Mouse (Mus musculus) CD4-positive, CD25-positive, alpha-beta regulatory T cell, adult 4 months (primary cell): ENCODE measurements around the gene Senp3. TPM values are rescaled to one million over a fixed set of nuclear protein-coding genes. Genes with fewer than 3 reads are reported as not detected.
A peak's percentile ranks its signal among the peaks of the same experiment; 100 is the strongest.
"Not testable (repeated sequence)": the region's sequence is repeated elsewhere in the genome, so short reads cannot be mapped to it uniquely, and the experiment has no call there.

Experiments
- ATAC-seq: one replicate; pipeline ENCODE4 v1.8.0; 2017
- polyA plus RNA-seq, 2 experiments: library from polyadenylated mRNA; unstranded; fragments of 100-300 nt; shearing (Covaris generic); gene quantifications; one replicate each; pipeline ENCODE4 v1.2.1; 2017

The Senp3 gene
- polyA plus RNA-seq, 2 experiments from 2014 or later = 31.6 to 47.4 TPM

- no peak for ATAC-seq
Observed at GRCm38 (mm10) chr11:69703814-69704612, 22.1 kb upstream of the Senp3 start.

DNA sequence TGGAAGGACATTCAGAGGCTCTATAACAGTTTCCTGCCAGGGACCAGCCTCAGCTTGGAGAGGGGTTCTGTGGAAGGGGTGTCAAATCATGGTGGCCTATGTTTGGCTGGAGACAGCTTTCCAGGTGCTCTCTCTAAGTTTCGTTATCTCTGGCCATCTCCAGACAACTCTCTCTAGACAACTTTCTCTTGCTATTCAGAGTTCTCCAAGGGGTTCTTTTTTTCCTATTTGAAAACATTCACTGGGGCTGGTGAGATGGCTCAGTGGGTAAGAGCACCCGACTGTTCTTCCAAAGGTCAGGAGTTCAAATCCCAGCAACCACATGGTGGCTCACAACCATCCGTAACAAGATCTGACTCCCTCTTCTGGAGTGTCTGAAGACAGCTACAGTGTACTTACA, 21.5 kb upstream of the Senp3 start:
- ATAC-seq = not testable (repeated sequence)

- not testable (repeated sequence) for ATAC-seq
Observed at GRCm38 (mm10) chr11:69702886-69703285, 21.0 kb upstream of the Senp3 start.

DNA sequence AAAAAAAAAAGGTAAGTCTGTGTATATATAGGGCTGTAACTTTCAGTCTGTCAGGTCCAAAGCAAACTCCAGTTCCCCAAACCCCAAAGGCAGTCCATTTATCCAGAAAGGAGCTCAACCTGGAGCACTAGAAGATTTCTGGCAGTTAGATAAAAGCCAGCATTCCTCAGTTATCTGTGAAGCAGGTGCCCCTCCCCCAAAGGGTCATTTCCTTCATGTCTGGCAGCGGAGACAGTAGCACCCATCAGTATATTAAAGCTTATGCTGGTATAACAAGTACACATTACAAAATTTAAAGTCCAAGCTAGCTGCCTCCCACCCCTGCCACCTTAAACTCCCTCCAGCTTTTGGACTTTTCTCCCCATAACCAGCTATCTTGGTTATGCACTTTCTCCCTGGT, 17.7 kb upstream of the Senp3 start:
- no peak for ATAC-seq

DNA sequence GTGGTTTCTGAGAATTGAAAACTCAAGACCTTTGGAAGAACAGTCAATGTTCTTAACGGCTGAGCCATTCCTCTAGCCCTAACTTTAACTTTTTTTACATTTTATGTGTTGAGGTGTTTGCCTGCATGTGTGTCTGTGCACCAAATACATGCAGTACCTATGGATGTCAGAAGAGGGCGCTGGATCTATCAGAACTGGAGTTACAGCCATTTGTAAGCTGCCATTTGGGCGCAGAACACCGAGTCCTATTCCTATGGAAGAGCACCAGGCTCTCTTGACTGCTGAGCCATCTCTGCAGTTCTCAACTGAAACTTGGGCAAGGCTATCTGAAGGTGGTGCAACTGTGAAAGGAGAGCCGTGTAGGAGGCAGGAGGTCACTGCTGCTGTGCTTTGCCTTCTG, 16.7 kb upstream of the Senp3 start:
- no peak for ATAC-seq

GRCm38 (mm10) chr11:69697396-69697795, 15.5 kb upstream of the Senp3 start:
- ATAC-seq = no peak

- no peak for ATAC-seq
Observed at GRCm38 (mm10) chr11:69695361-69696181, 13.7 kb upstream of the Senp3 start, which contains the start of the genes Tnfsf12 and Tnfsfm13. Gene Tnfsf12 (minus strand): TSS chr11:69695849. Gene Tnfsfm13 (minus strand): TSS chr11:69696098.

- ATAC-seq = no peak
Observed at GRCm38 (mm10) chr11:69695046-69695360, 13.1 kb upstream of the Senp3 start.

- ATAC-seq = no peak
Observed at GRCm38 (mm10) chr11:69693421-69693965, 11.6 kb upstream of the Senp3 start.

DNA sequence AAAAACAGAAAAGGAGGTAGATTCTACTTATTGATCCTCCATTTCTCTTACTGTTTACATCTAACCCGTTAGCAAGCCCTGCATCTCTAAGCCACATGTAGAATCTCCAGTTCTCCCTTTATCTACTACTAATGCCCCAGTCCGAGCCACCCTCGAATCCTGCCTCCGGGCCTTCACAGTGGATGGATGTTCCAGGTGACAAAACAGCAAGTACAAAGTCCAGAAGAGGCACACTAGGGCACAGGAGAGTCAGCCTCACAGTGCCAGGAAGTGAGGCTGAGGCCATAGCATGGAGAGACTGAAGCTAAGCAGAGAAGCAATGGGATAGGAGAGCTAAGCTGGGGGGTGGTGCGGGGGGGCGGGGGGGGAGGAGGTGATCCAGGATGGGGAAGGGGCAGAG, 11.0 kb upstream of the Senp3 start:
- ATAC-seq = no peak

- no peak for ATAC-seq
Observed at GRCm38 (mm10) chr11:69692196-69692811, 10.4 kb upstream of the Senp3 start.

DNA sequence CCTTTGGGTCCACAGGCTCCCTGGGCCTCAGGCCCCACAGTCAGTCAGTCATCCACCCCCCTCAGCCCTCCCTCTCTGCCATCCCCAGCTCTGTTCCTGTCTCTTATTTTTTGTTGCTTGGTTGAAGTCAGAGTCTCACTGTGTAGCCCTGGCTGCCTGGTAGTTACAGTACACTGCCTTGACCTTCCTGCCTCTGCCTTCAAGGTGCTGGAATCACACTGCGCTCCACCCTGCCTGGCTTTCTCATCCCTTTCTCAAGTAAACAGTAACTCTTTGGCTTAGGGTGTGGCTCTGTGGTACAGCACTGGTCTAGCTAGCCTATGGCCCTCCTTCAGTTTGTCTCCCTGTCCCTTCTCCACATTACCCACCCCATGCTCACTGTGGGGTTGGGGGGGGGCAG, 8.0 kb upstream of the Senp3 start:
- no peak for ATAC-seq

DNA sequence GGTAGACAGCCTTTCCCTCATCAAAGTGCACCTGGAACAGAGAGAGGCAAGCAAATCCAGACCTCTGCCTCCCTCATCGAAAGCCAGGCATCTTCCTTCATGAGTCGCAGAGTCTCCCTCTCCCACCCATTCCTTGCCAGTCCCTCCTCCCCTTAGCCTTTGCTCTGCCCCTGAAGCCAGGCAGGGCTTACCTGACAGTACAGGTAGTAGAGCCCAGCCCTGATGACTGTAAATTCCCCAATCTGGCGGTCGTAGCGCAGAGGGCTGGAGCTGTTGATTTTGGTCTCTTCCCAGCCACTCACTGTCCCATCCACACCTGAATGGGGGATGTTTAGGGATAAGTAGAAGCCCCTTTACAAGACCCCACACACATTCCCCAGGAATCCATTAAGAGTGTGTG, 5.2 kb upstream of the Senp3 start:
- no peak for ATAC-seq

DNA sequence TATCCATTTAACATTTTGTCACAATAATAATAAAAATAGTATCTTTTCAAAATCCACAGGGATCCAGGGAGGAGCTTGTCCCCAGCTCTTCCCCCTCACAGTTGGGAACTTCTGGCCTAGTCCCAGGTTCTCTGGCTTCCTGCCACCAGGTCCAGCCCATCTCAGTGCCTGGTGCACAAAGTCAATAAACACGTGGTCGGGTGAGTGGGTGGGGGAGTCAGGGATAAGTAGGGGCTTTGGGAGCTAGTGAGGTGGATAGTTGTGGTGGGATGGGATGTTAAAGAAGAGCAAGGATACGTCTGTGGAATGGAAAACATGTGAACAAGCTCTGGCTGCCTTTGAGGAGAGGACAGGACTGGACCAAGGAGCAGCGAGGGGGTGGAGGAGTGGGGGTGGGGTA, 4.5 kb upstream of the Senp3 start:
- no peak for ATAC-seq

DNA sequence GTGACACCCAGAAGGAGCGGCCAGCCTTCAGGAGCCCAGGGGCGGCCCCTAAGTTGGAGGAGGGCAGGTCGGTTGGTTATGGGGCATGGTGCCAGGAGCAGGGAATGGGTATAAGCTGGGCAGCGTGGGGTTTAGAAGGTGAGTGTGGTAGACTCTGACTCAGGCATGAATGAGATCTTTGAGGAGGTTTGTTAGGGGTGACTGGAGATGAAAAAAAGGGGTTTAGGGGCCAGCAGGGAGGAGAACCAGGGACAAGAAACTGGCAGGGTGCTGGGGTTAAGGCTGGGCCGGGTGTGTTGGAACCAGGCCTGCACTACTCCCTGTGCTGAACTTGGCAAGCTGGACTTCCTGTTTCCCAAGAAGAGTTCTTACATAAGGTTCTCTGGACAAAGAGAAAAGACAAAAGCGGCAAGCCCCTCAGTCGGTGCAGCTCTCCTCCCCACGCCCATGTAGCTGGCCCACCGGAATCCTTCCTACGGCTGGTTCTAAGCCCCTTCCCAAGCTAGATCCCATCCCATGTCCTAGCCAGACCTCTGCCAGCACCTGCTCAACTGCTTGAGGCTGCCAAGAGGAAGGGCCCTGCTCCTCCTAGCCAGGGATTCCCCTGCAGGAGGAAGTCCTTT, 3.8 kb upstream of the Senp3 start, which contains the start of gene Tnfsf13:
Tnfsf13 (minus strand) TSS at position 259 of the 623 bp plus-strand sequence.
- ATAC-seq = no peak

DNA sequence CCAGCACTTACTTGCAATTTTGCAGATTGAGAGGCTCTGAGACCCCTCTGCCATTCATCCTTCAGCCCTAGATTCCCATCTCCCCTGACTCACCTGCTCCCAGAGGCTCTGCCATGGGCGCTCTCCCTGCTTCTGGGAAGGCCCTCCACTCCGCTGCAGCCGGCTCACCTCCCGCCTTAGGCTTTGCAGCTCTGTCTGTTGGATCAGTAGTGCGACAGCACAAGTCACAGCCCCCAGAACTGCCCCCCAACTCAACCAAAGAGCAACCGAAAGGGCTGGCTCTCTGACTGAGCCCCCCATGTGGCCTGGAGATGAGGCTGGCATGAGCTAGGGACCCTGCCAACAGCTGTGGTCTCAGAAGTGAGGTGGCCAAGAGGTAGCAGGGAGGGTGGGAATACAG, 3.1 kb upstream of the Senp3 start:
- no peak for ATAC-seq

DNA sequence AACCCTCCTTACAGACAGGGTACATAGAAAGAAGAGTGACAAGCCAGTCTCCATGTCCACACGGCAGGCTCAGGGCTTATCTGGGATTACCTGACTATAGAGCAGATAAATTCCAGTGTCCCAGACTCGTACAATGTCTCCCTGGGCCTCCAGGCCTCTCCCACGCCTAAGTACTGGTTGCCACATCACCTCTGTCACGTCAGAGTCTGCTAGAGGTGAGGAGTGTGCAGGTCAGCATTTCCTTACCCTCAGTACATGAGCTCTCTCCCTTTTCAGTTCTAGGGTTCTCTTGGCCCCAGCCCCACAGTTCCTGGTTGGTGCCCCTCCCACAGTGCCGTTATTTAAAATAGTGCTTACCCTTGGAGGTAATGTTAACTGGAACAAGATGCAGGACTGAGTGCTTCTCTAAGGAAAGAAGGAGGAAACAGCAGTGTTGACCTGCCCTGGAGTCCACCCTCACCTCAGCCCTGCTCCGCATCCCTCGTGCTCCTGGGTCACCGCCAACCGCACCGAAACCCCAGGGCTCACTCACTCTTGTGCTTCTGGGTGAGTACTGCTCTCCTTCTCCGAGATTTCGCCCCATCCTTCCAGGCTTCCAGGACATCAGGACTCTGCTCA, 2.4 kb upstream of the Senp3 start:
- no peak for ATAC-seq

GRCm38 (mm10) chr11:69683576-69683975, 1.7 kb upstream of the Senp3 start:
- no peak for ATAC-seq

DNA sequence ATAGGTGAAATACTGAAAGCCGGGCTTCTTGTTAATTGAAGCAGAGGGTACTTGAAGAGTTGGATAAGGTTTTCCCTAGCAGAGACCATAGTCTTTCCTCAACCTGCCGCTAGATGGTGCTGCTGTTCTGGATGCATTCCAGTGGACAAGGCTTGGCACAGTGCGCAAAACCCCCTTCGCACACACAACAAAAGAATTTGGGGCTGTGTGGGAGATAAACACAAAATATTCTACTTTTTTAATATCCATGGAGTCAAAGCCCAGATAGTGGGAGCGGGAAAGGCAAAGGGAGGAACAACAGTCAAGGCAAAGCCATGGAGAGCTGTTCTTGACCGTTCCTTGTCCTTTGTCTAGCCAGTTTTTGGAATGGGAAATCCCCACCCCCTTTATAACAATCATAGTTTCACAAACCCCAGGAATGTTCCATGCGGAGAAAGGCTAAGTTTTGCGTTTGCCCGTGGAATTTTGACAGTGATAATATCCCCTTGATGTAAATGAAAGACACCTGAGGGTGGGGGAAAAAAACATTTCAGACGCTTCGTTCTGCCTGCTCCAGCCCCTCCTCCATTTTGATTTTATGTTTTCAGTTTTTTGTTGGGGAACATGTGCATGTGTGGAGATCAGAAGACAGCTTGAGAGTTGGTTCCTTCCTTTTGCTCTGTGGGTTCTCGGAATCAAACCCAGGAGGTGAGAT, 1.1 kb upstream of the Senp3 start:
- ATAC-seq = peak; percentile 45

DNA sequence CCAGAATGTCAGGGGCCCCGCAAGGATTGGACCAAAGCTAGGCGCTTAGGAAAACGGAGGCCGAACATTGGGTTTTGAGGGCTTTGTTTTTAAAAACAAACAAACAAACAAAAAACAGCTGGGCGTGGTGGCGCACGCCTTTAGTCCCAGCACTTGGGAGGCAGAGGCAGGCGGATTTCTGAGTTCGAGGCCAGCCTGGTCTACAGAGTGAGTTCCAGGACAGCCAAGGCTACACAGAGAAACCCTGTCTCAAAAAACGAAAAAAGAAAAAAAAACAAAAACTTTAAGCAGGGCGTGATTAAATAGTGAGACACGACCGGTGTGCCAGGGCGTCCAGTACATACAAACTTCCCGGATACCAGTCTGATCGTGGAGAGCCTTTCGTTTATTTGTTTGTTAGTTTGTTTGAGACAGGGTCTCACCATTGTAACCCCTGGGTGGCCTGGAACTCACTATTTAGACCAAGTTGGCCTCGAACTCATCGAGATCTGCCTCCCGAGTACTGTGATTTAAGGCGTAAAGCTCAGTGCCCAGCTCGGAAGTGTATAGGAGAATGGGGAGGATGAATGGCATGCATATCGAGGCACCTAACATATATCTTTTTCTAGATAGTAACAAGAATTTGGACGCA, 440 bp upstream of the Senp3 start:
- ATAC-seq = peak; percentile 7
